Mouse (Mus musculus) neural tube, embryonic 12.5 days (tissue): ENCODE data around the gene Akr1b8. TPM values are rescaled to one million over a fixed set of nuclear protein-coding genes. Genes with fewer than 3 reads are reported as not detected.
"Not testable (repeated sequence)": the region's sequence is repeated elsewhere in the genome, so short reads cannot be mapped to it uniquely, and the experiment has no call there.

Experiments used
- ATAC-seq: fragments of 200-750 bp; cut with Nextera tagmentation; 2 replicates; pipeline ENCODE4 v1.8.0; 2017; ENCODE audit warnings: low read depth, mild to moderate bottlenecking, moderate TSS enrichment, moderate library complexity; ENCODE audit not compliant: low FRiP score
- H3K27ac ChIP-seq: fragments of 300-500 bp; sonication (generic); 2 replicates; pipeline ENCODE4 v1.5.1; 2016
- H3K27me3 ChIP-seq: fragments of 300-500 bp; sonication (generic); replicated peaks from 2 replicates; pipeline ENCODE4 v1.6.1; 2016; ENCODE audit warnings: mild to moderate bottlenecking
- H3K36me3 ChIP-seq: fragments of 300-500 bp; sonication (generic); 2 replicates; pipeline ENCODE4 v1.6.1; 2016; ENCODE audit warnings: mild to moderate bottlenecking
- H3K4me1 ChIP-seq: fragments of 300-500 bp; sonication (generic); 2 replicates; pipeline ENCODE4 v1.6.1; 2016
- H3K4me2 ChIP-seq: fragments of 300-500 bp; sonication (generic); replicated peaks from 2 replicates; pipeline ENCODE4 v1.6.1; 2016; ENCODE audit warnings: mild to moderate bottlenecking
- H3K4me3 ChIP-seq: fragments of 300-500 bp; sonication (generic); 2 replicates; pipeline ENCODE4 v1.5.1; 2016
- H3K9ac ChIP-seq: fragments of 300-500 bp; sonication (generic); 2 replicates; pipeline ENCODE4 v1.6.1; 2016; ENCODE audit warnings: mild to moderate bottlenecking
- H3K9me3 ChIP-seq: fragments of 300-500 bp; sonication (generic); 2 replicates; pipeline ENCODE4 v1.6.1; 2016; ENCODE audit warnings: mild to moderate bottlenecking
- WGBS: fragments of 180-500 bp; shearing (Covaris S2); methylation state at CpG from one replicate; pipeline ENCODE4 v1.1.7; 2016; 5-methylcytosine and 5-hydroxymethylcytosine counted together
- polyA plus RNA-seq: library from polyadenylated mRNA; unstranded; fragments of >200 nt; fragmentation: Nextera tagmentation; extraction: Ambion mirVana; gene quantifications from 2 replicates; pipeline ENCODE4 v1.2.1, GENCODE M21; 2016

The Akr1b8 gene
- polyA plus RNA-seq, 1 experiment from 2014 or later: 20.2 TPM

DNA sequence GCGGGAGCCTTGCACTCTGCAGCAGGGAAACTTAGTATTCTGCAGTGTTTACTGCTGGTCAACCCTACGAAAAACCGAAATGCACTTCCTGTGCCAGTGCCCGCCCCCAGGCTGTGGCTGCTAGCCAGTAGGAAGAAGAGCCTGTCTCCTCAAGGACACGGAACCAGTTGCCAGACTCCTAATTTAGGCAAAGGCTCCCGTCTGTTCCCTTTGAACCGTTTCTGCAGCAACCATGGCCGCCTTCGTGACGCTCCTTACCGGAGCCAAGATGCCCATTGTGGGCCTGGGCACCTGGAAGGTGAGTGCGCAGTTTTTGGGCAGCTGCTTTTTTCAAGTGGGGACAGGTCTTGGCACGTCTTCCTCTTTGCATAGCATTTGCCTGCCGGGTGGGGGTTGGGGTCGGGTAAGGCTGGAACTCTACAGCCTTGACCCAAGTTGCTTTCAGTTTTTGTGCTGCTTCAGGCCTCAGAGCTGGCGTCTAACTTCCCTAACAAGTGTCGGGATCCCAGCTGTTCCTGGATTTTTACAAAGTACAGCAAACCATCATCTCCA is 30.3 kb downstream of the Akr1b8 start, which contains the start of gene Akr1b10:
TSS of gene Akr1b10 (plus strand) at position 109 of the 552 bp plus-strand sequence.
- no peaks in the 10 kb centered on the region; the same call in 1 of the 2 replicates for H3K4me1 ChIP-seq
- H3K36me3 ChIP-seq: no peaks in the 10 kb centered on the region
- peak within 1 kb of the TSS; percentile 43 for H3K4me3 ChIP-seq
- peak; percentile 68 for ATAC-seq
- WGBS: 2% methylated on average over 17 of the region's 17 CpGs
- no peaks in the 10 kb centered on the region for H3K27me3 ChIP-seq
- peak within 1 kb of the TSS; percentile 48; the same call in 1 of the 2 replicates for H3K9ac ChIP-seq
- H3K4me2 ChIP-seq: peak within 1 kb of the TSS; percentile 77
- no peaks in the 10 kb centered on the region for H3K9me3 ChIP-seq
- no peak within 1 kb of the TSS for H3K27ac ChIP-seq

DNA sequence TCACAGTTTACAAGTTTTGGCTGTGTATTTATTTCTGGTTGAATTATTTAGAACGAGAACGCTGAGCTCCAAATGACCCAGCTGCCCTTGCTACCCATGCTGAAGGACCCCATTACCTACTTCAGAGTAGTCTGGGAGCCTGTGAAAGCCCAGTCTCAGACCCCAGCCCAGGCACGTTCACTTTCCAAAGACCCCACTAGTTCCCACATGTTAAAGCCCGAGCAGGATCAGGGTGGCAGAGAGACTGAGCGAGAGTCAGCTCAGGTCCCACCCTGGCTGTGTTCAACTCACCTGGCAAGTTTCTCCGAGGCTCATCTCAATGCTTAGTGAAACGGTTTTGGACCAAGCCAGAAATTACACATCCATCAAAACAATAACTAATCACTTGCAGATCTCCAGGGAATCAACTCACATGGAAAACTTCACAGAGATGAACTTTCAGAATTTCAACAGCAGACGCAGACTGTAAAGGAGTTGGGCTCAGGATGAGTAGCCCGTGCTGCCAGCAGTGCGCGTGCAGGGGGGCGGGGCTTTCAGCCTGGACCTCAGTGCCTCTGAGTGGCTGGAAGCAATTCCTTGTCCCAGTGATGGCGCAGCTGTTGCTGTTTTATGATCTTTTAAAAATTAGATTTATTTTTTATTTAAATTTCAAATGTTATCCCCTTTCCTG is 30.9 kb downstream of the Akr1b8 start:
- Histone ChIP-seq H3K4me2 (peak overlapping the region; percentile 77), H3K27me3 (no peaks in the 10 kb centered on the region), H3K9me3 (no peaks in the 10 kb centered on the region), H3K9ac (0 out of 2 replicates have a peak overlapping the region, but pooled peaks have one; percentile 48), H3K27ac (no peak overlapping the region), H3K36me3 (no peaks in the 10 kb centered on the region), H3K4me3 (peak overlapping the region; percentile 43), H3K4me1 (no peaks in the 10 kb centered on the region; the same call in 1 of the 2 replicates)
- ATAC-seq: 0 out of 2 replicates have a peak, but pooled peaks have one; percentile 56
- 4% methylated on average over 13 of the region's 13 CpGs for WGBS

DNA sequence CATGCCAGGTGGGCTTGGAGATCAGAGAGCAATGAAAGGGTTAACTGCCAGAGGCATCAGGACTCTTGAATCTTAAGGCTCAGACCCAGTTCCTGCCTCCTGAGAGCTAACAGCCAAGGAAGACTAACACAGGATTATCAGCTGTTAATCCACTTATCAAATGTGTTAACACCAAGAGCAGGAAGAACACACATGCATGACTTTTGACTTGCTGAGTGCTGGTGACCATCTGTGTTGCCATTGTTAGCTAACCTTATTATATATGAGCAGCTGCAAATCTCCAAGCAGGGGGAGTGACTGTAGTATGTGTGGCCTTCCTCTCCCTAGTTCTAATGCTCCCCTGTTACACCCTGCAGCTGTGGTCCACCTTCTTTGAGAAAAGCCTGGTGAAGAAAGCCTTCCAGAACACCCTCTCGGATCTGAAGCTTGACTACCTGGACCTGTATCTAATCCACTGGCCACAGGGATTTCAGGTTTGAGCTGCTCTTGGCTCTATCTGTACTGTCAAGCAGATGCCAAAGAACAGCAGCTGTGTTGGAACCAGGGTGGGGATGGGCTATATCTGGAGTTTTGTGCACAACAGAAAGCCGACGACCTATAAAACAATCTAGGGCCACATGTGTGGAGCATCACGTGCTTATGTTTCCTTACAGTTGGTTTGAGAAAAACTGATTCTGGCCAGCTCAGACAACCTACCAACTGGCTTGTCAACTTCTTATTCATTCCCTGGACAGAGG is 34.7 kb downstream of the Akr1b8 start:
- Histone ChIP-seq H3K27me3 (no peaks in the 10 kb centered on the region), H3K4me1 (no peaks in the 10 kb centered on the region; the same call in 1 of the 2 replicates), H3K4me3 (no peak overlapping the region), H3K27ac (no peak overlapping the region), H3K9me3 (no peaks in the 10 kb centered on the region), H3K9ac (no peak overlapping the region), H3K36me3 (no peaks in the 10 kb centered on the region), H3K4me2 (no peak overlapping the region)
- ATAC-seq: no peak
- 96% methylated on average over 4 of the region's 4 CpGs for WGBS

DNA sequence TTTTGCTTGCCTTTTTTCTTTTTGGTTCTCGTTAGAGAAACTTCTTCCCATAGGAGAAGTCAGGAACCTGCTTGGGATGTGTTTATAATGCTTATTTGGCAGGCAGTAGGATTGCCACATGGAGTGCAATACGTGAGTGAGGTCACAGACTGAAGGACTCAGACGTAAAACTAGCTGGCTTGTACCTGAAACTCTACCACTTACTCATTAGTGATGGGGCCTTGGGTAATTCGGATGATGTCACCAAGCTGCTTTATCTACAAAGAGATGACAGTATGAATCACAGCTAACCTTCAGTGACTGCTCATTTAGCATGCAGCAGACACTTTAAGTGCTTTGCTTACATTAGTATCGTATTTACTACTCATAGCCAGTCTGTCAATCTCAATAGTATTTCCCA is 42.0 kb downstream of the Akr1b8 start:
- no peaks in the 10 kb centered on the region for H3K9me3 ChIP-seq
- no peak overlapping the region for H3K27ac ChIP-seq
- no peaks in the 10 kb centered on the region for H3K27me3 ChIP-seq
- H3K4me2 ChIP-seq: no peak overlapping the region
- no peaks in the 10 kb centered on the region for H3K36me3 ChIP-seq
- no peak overlapping the region for H3K4me3 ChIP-seq
- 88% methylated on average over 5 of the region's 5 CpGs for WGBS
- ATAC-seq: no peak
- H3K9ac ChIP-seq: no peak overlapping the region
- H3K4me1 ChIP-seq: no peaks in the 10 kb centered on the region

DNA sequence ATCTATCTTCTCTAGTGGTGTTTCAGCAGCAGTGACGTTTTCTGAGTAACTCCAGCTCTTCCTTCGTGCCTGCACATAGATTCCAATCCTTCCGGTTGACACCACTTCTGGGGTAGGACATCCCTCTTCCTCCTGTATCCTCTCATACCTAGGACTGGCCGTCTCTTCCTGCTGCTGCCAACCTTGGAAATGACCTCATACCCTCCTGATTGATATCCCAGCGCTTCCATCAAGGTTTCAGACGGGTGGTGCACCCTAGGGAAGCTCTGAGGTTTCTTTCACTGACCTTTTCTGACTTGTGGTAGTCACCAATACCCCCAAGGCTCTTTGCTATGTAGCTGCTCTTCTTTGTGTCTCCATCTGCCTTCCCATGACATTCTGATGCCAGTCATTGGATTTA is 44.5 kb downstream of the Akr1b8 start:
- no peak for ATAC-seq
- no peak overlapping the region for H3K4me3 ChIP-seq
- H3K36me3 ChIP-seq: no peaks in the 10 kb centered on the region
- no peak overlapping the region for H3K27ac ChIP-seq
- no peaks in the 10 kb centered on the region for H3K9me3 ChIP-seq
- no peaks in the 10 kb centered on the region for H3K27me3 ChIP-seq
- H3K4me1 ChIP-seq: no peaks in the 10 kb centered on the region
- WGBS: 83% methylated on average over 6 of the region's 6 CpGs
- H3K9ac ChIP-seq: no peak overlapping the region
- no peak overlapping the region for H3K4me2 ChIP-seq

DNA sequence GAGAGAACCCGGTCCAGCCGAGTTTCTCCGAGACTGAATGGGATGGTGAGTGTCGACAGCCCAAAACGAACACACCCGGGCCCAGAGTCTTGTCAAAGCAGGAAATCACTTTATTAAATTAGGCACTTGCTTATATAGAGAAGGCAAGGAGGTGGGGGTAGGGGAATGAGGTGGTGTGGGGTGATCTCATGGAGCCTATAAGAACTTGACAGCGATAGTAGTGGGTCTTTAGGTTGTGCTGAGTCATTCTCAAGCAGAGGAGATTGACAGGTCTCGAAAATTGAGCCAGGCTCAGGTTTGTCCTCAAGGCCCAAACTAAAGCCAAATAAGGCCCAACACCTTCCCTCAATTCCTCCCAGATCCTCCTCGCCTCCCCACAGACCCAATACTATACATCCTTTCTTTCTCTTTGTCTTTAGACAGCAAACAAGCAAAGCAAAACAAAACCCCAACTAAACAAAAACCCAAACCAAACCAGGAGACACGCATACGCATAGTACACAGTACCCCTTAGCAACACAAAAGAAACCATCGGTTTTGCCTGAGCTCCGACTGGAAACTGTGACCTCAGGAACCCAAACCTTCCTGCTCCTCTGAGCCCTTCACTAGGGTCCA is 45.8 kb downstream of the Akr1b8 start:
- ATAC-seq: no peak
- H3K27ac ChIP-seq: no peak overlapping the region
- no peak overlapping the region for H3K9ac ChIP-seq
- H3K27me3 ChIP-seq: no peaks in the 10 kb centered on the region
- no peak overlapping the region for H3K4me3 ChIP-seq
- H3K4me2 ChIP-seq: no peak overlapping the region
- WGBS: 89% methylated on average over 13 of the region's 13 CpGs
- H3K36me3 ChIP-seq: no peaks in the 10 kb centered on the region
- H3K9me3 ChIP-seq: no peaks in the 10 kb centered on the region
- H3K4me1 ChIP-seq: no peaks in the 10 kb centered on the region

DNA sequence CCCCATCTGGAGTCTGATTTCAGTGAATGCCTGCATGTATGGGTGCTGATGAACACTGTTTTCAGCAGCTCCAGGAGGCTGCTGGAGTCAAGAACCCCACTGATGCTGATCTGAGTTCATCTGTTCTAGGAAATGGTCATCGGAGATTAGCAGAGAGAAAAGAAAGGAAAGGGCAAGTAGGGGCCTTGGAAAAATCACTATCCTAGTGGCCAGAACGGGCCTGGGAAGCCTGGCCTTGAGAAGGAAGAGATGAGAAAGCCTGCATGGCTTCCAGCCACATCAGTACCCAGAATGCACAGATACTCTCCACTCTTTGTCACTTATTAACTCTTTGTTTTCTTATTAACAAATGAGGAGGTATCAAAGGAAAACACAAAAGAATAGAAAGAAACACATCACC is 46.8 kb downstream of the Akr1b8 start:
- no peaks in the 10 kb centered on the region for H3K36me3 ChIP-seq
- H3K9ac ChIP-seq: no peak overlapping the region
- H3K27me3 ChIP-seq: no peaks in the 10 kb centered on the region
- WGBS: 85% methylated on average over 2 of the region's 2 CpGs
- no peak for ATAC-seq
- no peak overlapping the region for H3K27ac ChIP-seq
- H3K9me3 ChIP-seq: no peaks in the 10 kb centered on the region
- H3K4me3 ChIP-seq: no peak overlapping the region
- no peaks in the 10 kb centered on the region for H3K4me1 ChIP-seq
- no peak overlapping the region for H3K4me2 ChIP-seq

DNA sequence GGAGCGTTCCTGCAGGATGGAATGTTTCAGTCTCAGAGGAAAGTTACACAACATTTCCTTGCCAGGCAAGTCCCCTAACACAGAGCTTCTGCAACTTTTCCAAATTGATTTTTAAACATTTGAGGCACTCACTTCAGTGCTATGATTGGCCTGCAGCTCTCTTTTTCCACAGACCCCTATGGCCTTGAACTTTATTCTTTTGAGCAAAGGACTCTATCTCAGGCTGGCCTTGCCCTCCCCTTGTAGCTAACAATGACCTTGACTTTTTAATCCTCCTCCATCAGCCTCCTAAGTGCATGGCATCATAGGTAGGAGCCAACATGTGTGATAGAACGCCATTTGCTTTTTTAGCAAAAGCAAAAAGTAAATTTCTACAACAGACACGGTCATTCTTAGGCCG is 52.8 kb downstream of the Akr1b8 start:
- Histone ChIP-seq H3K9ac (no peak overlapping the region), H3K4me2 (no peak overlapping the region), H3K4me1 (no peaks in the 10 kb centered on the region), H3K27ac (no peak overlapping the region), H3K36me3 (no peaks in the 10 kb centered on the region), H3K27me3 (no peaks in the 10 kb centered on the region), H3K9me3 (no peaks in the 10 kb centered on the region), H3K4me3 (no peak overlapping the region)
- ATAC-seq: no peak
- WGBS: 89% methylated on average over 4 of the region's 4 CpGs

DNA sequence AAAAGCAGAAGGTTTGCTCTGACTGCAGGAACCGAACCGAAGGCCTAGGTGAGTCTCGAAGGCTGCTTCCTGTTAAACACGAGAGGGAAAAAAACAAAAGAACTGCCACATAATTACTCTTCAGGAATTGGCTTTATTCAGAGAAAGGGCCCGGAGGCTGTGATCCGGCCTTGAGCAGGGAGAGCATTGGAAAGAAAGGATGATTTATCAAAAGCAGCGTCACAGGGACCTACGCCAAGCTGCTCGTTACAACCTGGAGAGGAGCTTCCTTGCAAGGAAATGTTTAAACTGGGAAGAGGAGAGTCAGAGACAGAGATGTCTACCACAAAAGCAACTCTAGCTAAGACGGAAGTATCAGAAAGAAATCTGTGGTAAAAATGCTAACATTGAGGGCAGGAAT is 53.5 kb downstream of the Akr1b8 start:
- Histone ChIP-seq H3K27ac (no peak overlapping the region), H3K9me3 (no peaks in the 10 kb centered on the region), H3K9ac (no peak overlapping the region), H3K27me3 (no peaks in the 10 kb centered on the region), H3K36me3 (no peaks in the 10 kb centered on the region), H3K4me2 (no peak overlapping the region), H3K4me3 (no peak overlapping the region), H3K4me1 (no peaks in the 10 kb centered on the region)
- WGBS: 80% methylated on average over 10 of the region's 10 CpGs
- ATAC-seq: no peak

DNA sequence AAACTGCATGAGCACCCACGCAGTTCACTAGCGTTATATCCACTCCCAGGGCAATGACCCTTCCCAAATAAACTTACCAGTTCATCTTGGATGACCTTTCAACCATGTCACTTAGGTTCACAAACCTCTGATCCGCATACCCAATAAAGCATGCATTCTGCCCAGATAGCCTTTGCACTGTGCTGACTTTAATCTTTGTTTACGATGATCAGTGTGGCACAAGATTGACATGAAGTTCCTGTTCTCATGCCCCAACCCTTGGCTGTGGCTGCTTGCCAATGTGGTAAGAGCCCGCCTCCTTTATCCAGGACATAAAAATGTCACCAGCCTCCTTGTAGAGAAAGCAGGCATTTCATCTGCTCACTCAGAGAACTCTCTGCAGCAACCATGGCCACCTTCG is 58.1 kb downstream of the Akr1b8 start, which contains the start of gene Akr1b7:
TSS of gene Akr1b7 (plus strand) at position 312 of the 400 bp plus-strand sequence.
- no peaks in the 10 kb centered on the region for H3K36me3 ChIP-seq
- no peaks in the 10 kb centered on the region for H3K4me1 ChIP-seq
- no peak within 1 kb of the TSS for H3K9ac ChIP-seq
- no peak for ATAC-seq
- no peak within 1 kb of the TSS for H3K27ac ChIP-seq
- no peak within 1 kb of the TSS for H3K4me3 ChIP-seq
- WGBS: 79% methylated on average over 6 of the region's 6 CpGs
- H3K9me3 ChIP-seq: no peaks in the 10 kb centered on the region
- no peaks in the 10 kb centered on the region for H3K27me3 ChIP-seq
- H3K4me2 ChIP-seq: no peak within 1 kb of the TSS

DNA sequence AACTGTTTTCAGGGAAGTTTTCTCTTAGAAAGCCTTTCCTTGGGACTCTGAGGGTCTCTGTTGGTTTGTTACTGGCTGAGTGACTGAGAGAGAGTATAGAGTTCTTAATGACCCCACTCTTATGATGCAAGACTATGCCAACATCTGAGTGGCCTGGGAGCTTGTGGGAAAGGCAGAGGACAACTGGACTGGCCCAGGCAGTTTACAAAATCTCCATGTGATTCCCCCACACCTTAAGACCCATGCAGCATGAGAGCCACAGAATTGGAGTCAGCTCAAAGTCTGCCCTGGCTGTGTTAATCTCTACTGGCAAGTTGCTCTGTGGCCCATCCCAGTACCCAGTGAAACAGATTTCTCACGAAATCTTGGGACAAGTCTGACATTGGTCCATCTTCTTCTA is 58.8 kb downstream of the Akr1b8 start:
- Histone ChIP-seq H3K9ac (no peak overlapping the region), H3K36me3 (no peaks in the 10 kb centered on the region), H3K27ac (no peak overlapping the region), H3K9me3 (no peaks in the 10 kb centered on the region), H3K4me2 (no peak overlapping the region), H3K27me3 (no peaks in the 10 kb centered on the region), H3K4me3 (no peak overlapping the region), H3K4me1 (no peaks in the 10 kb centered on the region)
- WGBS: 77% methylated on average over 1 of the region's 1 CpGs
- no peak for ATAC-seq

DNA sequence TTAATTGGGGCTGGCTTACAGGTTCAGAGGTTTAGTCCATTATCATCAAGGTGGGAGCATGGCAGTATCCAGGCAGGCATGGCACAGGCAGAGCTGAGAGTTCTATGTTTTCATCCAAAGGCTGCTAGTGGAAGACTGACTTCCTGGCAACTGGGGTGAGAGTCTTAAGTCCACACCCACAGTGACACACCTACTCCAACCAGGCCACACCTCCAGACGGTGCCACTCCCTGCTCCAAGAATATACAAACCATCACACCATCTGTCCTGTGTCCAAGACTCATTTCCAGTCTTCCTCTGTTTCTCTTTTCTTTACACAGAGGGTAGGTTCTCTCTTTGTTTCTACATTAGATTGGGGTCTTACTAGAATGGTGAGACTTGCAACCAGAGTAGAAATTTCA is 59.5 kb downstream of the Akr1b8 start:
- H3K27me3 ChIP-seq, H3K4me3 ChIP-seq, H3K9me3 ChIP-seq, H3K27ac ChIP-seq, H3K9ac ChIP-seq, H3K36me3 ChIP-seq, H3K4me1 ChIP-seq, H3K4me2 ChIP-seq, ATAC-seq: not testable (repeated sequence)
- 78% methylated on average over 1 of the region's 1 CpGs for WGBS
